Mouse (Mus musculus) brain, embryonic 14.5 days (tissue): ENCODE measurements around the gene Hs1bp3.

Experiments used
- CTCF ChIP-seq: fragments of 200-500 bp; IDR thresholded peaks from 2 replicates; pipeline ENCODE4 v1.5.1; 2012; ENCODE audit warnings: inconsistent platforms, mild to moderate bottlenecking, moderate library complexity, borderline replicate concordance; ENCODE audit not compliant: insufficient read depth, insufficient read length; ENCODE audit errors: extremely low read depth
- POLR2A ChIP-seq: fragments of 200-500 bp; IDR thresholded peaks from 2 replicates; pipeline ENCODE4 v1.6.1; 2012; ENCODE audit warnings: mild to moderate bottlenecking, inconsistent platforms, borderline replicate concordance; ENCODE audit not compliant: poor library complexity, insufficient read depth, insufficient read length, severe bottlenecking; ENCODE audit errors: extremely low read depth

GRCm38 (mm10) chr12:8295307-8295913 lies 17.8 kb upstream of the Hs1bp3 start:
- TF ChIP-seq POLR2A, result no peak
- TF ChIP-seq CTCF, result no peak
